Mouse (Mus musculus) E14TG2a.4 (cell line): ENCODE results near the gene Gja8.

Experiments used
- CTCF ChIP-seq: conservative IDR thresholded peaks from 2 replicates; pipeline ENCODE4 v1.5.1; 2014; ENCODE audit warnings: low read length
- POU5F1 ChIP-seq: IDR thresholded peaks from 2 replicates; pipeline ENCODE4 v1.6.1; 2014; ENCODE audit warnings: low read length, borderline replicate concordance

DNA sequence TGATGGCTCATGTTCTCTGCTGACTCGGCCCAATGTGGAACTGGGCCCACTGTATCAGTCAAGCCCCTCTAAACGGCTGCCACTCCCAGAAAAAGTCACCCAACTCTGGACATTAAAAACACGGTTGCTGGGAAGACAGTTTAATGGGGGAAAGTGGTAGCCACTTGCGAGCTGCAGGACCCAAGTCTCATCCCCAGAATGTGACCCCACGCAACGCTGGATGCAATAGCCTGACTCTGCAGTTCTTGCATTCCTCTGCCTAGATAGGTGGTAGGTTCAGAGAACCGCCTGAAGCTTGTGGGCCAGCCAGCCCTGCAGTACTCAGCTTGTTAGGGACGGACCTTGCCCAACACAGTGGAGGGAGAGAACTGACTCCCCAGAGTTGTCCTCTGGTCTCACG is 46.3 kb downstream of the Gja8 start:
- no peak for TF ChIP-seq CTCF
- no peak for TF ChIP-seq POU5F1
